Mouse (Mus musculus): ENCODE measurements around the gene Ccdc113.

Gene Ccdc113

DNA sequence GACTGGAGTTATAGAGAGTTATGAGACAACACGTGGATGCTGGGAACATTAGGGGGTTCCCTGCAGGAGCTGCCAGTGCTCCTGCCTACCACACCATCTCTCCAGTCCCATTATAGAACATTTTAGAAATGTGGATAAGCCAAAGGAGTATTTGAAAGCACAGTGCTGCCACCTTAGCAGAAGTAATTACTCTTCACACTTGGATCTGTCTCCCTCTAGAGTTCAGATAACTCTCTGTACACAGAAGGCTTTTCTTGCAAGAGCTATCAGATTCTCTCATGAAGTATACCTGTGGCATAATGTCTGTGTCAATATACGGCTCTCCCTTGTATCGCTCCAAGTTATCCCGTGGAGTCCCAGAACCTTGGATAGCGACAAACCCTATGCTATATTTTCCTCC is 5.6 kb downstream of the Ccdc113 start:
- DNase-seq (ENCODE audit: low spot score in 2 of 2) = no peak

DNA sequence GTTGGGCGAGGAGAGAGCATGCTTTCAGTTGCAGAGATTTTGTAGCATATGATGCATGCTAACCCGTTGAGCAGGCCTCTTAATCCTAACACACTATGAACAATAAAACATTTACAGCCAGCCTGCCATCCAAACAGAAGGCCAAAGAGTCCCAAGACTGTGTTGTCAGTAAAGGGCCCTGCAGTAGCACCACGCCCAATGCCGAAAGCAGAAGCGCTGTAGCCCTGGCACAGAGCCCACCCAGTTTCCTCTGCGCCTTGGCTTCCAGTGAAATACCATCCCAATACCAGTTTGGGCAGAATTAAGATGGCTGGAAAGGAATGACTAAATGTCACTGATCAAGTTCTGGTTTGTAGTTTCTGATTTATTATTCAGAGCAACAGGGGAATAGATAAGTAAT is 8.3 kb downstream of the Ccdc113 start:
- DNase-seq (ENCODE audit: low spot score in 2 of 2) = no peak

GRCm38 (mm10) chr8:95543065-95543464 is 9.2 kb downstream of the Ccdc113 start:
- DNase-seq (ENCODE audit: low spot score in 2 of 2) = no peak

DNA sequence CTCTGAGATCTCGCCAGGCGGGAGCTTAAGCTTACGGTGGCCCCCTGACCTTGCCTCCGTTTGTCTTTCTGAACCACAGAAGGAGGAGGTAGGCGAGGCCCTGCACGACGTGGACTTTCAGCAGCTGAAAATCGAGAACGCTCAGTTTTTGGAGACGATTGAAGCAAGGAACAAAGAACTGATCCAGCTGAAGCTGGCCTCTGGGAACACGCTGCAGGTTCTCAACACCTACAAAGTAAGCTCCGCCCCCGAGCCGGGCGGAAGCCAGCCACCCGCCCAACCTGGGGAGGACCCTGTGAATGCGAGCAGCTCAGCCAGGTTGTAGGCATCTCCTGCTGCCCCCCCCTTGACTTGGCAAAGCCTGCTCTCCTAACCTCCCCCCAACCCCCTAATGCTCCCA is 11.9 kb downstream of the Ccdc113 start:
- no peak for DNase-seq (ENCODE audit: low spot score in 2 of 2)

- no peak for DNase-seq (ENCODE audit: low spot score in 2 of 2)
Measured at GRCm38 (mm10) chr8:95546986-95547385, 13.1 kb downstream of the Ccdc113 start.

DNA sequence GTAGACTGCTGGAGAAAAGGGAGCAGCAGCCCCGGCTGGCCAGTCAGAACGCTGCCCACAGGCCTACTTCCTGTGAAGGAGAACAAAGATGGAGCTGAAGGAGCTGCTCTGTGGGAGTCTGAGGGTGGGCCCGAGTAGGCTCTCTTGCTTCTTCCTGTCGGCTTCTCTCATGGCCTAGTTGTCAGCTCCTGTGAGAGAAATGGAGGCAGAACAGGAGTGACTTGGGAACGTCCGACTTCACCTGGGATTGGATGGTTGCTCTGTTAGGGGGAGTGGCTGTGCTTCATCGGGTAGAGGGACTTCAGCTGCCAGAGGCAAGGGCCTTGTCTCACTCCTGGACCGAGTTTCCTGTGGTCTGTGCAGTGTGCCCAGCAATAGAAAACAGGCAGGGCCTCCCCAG is 14.0 kb downstream of the Ccdc113 start:
- DNase-seq (ENCODE audit: low spot score in 2 of 2) = no peak

DNA sequence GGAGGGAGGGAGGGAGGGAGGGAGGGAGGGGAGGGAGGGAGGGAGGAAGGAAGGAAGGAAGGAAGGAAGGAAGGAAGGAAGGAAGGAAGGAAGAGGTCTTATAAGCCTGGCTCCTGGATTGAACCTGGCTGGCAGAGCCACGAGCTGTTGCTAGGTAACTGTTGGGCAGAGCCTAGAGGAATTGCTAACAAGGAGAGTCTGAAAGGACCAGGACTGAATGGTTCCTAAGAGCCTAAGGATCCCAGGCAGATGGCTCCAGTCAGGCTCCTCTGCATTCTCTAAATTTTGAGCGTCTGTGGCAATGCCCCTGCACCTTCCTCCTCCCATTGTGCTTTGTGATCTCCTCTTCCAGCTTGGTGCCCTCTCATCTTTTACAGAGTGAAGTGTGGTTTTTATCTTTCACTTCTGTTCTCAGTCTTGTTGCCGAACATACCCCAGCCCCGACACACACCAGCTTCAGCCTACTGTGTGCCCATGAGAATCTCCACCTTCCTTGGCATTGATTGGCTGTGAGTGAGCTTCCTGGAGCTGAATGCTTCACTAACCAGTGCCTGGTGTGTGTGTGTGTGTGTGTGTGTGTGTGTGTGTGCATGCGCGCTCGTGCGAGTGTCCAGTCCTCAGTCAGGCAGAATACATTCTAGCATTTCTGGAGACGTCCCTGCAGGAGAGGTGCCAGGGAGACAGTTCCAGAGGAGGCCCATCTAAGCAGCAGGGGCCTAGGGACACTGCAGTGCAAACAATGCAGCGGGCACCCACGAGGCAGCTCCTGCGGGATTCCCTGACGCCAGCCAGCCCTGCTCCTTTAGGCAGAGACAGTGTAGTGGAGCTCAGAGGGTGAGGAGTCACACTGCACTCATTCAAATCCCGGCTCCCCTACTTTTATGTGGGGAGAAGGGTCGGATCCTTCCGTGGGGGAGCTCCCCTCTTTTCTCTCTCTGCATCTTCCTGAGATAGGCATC is 16.3 kb downstream of the Ccdc113 start:
- no peak for DNase-seq (ENCODE audit: low spot score in 2 of 2)

DNA sequence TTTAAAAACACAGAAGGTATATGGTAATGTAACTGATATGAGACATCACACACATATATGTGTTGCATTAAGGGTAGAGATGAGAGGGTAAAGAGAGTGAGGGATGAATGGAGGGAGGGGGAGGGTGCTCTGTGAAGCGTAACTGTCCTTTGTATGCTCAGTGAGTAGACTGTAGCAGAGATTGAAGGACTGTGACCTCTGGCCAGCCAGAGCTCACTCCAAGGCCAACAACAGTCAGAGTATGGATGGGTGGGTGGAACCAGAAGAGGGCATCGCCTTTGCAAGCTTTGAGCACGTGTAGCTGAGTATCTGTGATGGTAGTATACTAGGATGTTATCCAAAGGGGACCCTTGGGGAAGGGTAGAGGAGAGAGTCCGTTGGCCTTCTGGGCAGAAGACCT is 17.7 kb downstream of the Ccdc113 start:
- DNase-seq (ENCODE audit: low spot score in 2 of 2) = no peak

GRCm38 (mm10) chr8:95555963-95556362 is 22.1 kb downstream of the Ccdc113 start:
- no peak for DNase-seq (ENCODE audit: low spot score in 2 of 2)

- no peak for DNase-seq (ENCODE audit: low spot score in 2 of 2)
Measured at GRCm38 (mm10) chr8:95566217-95566616, 32.3 kb downstream of the Ccdc113 start.

DNA sequence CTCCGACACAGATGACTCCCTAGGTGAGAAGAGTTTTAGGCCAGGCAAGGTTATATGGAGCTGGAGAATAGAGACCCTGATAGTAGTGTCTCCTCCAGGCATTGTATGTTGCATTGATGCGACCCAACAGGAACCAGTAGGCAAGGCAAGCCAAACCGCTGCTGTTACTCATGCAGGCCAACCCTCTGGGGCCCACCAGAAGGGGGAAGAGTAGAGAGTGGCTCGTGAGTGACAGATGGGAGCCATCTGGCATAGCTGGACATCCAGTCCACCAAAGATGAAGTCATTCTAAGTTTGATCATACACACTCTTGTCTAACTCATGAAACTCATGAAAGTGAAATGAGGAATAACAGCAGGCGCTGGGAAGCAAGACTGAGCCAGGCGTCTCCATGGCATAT is 32.9 kb downstream of the Ccdc113 start:
- no peak for DNase-seq (ENCODE audit: low spot score in 2 of 2)

DNA sequence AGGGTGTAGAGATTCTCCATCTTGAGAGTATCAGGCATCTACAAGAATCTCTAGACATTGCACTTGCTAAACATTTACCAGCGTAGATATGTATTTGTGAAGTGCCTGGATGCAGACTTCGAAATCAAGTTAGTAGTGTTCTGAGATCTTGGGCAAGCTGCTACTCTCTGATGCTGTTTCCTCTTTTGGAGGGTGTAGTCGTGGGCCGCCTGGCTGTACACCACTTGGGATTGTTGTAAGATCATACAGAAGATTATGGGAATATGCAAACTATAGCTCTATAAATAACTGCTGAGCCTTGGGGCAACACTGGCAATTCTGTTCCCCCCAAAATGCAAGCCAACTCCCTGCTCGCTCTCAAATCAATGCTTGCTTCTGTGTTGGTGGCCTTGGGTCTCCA is 39.3 kb downstream of the Ccdc113 start:
- DNase-seq (ENCODE audit: low spot score in 2 of 2) = no peak

DNA sequence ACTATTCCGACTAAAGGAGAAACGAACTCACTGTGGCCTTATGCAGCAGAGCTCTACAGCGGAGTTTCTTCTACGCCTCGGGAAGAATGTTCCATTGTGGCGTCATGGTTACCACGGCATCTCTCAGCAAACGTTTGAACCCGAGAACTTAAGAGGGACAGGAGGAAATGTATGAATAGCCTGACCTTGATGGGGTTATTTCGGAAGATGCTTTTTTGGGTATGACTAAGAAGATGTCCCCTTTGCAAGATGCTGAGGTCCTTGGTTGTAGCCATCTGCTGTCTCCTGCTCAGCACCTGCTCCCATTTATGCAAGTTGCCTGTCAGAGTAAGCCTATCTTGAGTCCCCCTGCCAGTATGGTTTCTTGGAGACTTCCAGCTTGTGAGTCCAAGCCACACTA is 42.4 kb downstream of the Ccdc113 start, which contains the start of gene Prss54:
TSS of gene Prss54 (minus strand) at position 101 of the 400 bp plus-strand sequence.
- no peak for DNase-seq (ENCODE audit: low spot score in 2 of 2)

DNA sequence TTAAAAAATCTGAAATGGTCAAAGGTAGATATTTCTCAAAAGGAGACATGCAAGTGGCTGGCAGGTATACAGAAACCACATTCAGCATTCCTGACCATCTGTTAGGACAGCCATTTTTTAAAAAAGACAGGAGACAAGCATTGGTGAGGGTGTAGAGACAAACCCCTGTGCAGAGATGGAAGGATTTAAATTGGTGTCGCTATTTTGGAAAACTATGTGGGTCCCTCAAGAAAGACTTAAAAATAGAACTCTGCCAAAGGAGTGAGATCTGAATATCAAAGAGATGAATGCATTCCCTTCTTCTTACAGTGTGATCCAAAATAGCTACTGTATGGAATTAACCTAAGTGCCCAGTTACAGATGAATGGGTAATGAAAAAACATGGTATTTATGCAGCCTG is 53.5 kb downstream of the Ccdc113 start:
- no peak for DNase-seq (ENCODE audit: low spot score in 2 of 2)

GRCm38 (mm10) chr8:95589282-95589681 is 55.4 kb downstream of the Ccdc113 start:
- no peak for DNase-seq (ENCODE audit: low spot score in 2 of 2)

DNA sequence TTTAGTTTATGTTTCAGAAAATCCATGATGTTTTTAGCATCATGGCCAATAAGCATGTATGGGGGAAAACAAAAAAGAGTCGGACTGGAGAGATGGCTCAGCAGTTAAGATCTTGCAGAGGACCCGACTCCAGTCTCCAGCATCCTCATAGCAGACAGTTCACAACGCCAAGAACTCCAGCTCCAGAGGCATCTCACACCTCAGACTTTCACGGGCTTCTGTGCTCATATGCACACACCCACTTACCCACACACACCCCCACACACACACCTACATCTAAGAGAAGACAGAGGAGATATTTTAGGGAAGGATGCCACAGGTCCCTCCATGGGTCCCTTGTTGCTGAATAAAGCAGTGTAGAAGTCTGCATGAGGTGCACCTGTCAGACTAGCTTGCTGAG is 56.7 kb downstream of the Ccdc113 start:
- DNase-seq (ENCODE audit: low spot score in 2 of 2) = no peak

DNA sequence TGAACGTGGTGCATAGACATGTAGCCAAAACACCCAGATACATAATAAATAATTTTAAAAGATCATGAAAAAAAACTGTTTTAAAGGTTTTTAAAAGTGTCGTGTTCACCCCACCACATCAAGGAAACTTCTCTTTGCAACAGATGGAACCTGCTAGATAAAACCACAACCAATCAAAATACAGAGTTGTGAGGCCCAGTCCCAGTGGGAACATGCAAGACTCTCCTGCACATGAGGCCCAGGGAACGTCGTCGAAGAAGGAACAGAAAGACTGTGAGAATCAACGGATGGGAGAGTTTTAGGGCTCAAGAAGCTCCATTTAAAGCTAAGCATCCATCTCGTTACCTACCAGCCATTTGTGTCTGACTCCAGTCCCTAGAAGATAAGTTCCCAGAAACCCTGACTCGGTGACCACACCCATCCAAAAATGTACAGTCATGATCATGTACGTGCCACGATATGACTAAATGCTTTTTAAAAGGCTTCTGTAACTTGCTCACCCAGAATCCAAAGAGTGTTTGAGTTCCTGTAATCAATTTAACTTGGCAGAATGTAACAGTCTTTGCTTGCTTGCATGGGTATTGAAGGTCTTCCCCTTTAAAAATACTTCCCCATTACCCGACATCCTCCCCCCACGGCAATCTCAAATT is 58.4 kb downstream of the Ccdc113 start:
- no peak for DNase-seq (ENCODE audit: low spot score in 2 of 2)

DNA sequence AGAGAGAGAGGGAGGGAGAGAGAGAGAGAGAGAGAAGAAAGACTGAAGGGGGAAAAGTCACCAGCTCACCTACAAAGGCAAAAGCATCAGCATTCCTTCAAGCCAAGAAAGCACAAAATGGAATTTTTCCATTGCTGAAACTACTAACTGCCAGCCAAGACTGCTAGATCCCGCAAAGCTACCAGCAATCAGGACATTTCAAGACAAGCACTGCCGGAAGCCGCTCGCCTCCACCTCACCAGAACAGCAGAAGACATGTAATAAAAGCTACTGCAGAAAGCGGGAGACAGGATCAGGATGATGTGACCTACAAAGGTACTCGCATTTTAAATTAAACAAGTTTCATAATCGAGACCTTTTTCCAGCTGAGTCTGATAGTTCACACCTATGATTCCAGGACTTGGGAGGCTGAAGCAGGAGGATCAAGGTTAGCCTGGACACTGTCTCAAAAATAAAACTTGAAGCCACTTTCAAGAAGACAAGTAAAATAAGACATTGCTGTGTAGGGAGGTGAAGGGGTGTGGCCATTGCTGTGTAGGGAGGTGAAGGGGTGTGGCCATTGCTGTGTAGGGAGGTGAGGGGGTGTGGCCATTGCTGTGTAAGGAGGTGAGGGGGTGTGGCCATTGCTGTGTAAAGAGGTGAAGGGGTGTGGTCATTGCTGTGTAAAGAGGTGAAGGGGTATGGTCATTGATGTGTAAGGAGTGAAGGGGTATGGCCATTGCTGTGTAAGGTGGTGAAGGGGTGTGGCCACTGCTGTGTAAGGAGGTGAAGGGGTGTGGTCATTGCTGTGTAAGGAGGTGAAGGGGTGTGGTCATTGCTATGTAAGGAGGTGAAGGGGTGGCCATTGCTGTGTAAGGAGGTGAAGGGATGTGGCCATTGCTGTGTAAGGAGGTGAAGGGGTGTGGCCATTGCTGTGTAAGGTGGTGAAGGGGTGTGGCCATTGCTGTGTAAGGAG is 59.8 kb downstream of the Ccdc113 start:
- DNase-seq (ENCODE audit: low spot score in 2 of 2) = no peak

- no peak for DNase-seq (ENCODE audit: low spot score in 2 of 2)
Measured at GRCm38 (mm10) chr8:95595131-95595530, 61.2 kb downstream of the Ccdc113 start.

- no peak for DNase-seq (ENCODE audit: low spot score in 2 of 2)
Measured at GRCm38 (mm10) chr8:95596841-95597241, 63.0 kb downstream of the Ccdc113 start.

DNA sequence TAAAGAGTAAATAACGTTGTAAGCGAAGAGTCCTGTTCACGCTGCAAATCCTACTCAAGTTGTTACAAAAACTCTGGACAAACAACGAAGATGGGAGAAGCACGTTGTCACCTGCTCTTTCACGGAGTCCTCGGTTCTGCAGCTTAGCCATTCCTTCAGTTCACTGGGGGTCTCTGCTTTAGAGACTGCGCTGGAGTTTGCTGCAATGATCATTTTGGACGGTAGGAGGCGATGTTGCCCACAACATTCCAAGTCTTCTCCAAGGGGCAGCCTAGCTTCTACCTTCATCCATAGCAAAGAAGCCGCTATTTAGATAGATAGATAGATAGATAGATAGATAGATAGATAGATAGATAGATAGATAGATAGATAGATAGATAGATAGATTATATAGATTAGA is 66.0 kb downstream of the Ccdc113 start:
- peak in 1 of 2 experiments; percentile 76 for DNase-seq (ENCODE audit: low spot score in 2 of 2)

DNA sequence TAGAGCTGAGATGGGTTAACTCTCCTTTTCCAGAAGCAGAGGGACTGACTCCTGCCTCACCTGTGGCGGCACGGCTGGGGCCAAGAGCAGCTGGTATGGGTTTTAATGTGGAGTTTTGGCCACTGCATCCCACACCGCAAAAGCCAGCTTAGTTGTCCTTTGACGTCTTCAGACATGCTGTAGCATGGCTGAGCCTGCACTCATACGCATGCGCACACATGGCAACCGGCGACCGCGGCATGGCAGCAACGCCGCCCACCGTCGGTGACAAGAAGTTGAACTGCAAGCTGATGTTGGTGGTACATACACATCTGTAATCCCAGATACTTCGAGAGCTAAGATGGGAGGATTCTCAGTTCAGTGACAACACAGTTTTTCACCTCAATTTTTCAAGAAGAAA is 67.4 kb downstream of the Ccdc113 start:
- DNase-seq (ENCODE audit: low spot score in 2 of 2) = no peak
